Mouse (Mus musculus): ENCODE results near the gene Slc35g1. TPM values are rescaled to one million over a fixed set of nuclear protein-coding genes. Genes with fewer than 3 reads are reported as not detected.

The Slc35g1 gene
- total RNA-seq (2017): 1.1 and 2.1 TPM in 2 replicates

GRCm38 (mm10) chr19:38395701-38396632, at the start of gene Slc35g1:
Slc35g1 (plus strand) TSS chr19:38395980.
- ATAC-seq (ENCODE audit: extremely low read depth, insufficient number of reproducible peaks, low FRiP score, poor library complexity, severe bottlenecking): no peak

GRCm38 (mm10) chr19:38348271-38349012, 47.3 kb upstream of the Slc35g1 start:
- ATAC-seq (ENCODE audit: extremely low read depth, insufficient number of reproducible peaks, low FRiP score, poor library complexity, severe bottlenecking): no peak

DNA sequence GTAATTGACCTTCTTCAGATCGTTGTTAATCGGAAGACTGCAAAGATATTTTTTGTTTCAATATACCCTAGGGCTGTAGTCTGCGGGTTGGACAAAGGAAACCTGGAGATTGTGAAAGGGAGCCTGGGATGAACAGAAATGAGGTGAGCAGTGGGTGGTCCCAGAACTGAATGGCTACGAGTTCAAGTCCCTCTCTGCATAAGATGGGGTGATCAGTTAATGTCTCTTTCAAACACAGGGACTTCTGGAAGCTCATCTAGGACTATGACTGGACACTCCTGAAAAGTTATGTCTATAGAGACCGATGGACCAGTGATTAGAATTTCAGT, 46.8 kb upstream of the Slc35g1 start:
- ATAC-seq (ENCODE audit: extremely low read depth, insufficient number of reproducible peaks, low FRiP score, poor library complexity, severe bottlenecking): no peak

DNA sequence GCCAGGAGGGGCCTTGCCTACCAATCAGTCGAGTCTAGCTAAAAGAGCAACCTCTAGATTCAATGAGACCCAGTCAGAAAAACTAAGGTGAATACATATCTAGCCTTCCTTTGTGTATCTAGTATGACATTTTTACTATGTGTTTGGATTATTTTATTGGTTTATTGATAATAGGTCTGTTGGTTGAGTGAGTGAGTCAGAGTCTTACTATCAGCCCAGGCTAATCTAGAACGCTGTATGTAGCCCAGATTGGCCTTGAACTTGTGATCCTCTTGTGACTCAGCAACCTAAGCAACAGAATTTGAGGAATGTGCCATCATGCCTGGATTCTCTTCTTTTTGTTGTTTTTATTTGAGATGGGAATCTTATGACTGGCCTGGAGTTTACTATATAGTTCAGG, 44.6 kb upstream of the Slc35g1 start:
- no peak for ATAC-seq (ENCODE audit: extremely low read depth, insufficient number of reproducible peaks, low FRiP score, poor library complexity, severe bottlenecking)

- ATAC-seq (ENCODE audit: extremely low read depth, insufficient number of reproducible peaks, low FRiP score, poor library complexity, severe bottlenecking): no peak
Measured at GRCm38 (mm10) chr19:38351728-38352127, 44.1 kb upstream of the Slc35g1 start.

- ATAC-seq (ENCODE audit: extremely low read depth, insufficient number of reproducible peaks, low FRiP score, poor library complexity, severe bottlenecking): no peak
Measured at GRCm38 (mm10) chr19:38352495-38353130, 43.2 kb upstream of the Slc35g1 start.

DNA sequence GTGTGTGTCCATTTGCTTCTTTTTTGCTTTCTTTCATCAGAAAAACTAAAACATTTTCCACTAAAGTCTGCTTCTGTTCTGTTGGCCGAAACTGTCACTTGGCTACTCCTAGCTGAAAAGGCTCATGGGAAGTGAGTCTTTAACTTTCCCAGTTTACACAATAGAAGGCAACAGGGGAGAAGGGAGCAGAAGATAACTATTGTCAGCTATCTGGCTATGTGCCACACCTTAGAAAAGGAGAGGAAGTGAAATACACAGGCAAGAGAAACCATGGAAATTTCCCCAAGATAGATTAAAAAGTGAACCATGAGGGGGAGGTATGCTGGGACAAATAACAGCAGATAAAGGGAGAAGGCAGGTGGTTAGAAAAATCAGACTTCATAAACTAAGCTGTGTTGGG, 41.5 kb upstream of the Slc35g1 start:
- ATAC-seq (ENCODE audit: extremely low read depth, insufficient number of reproducible peaks, low FRiP score, poor library complexity, severe bottlenecking): no peak

DNA sequence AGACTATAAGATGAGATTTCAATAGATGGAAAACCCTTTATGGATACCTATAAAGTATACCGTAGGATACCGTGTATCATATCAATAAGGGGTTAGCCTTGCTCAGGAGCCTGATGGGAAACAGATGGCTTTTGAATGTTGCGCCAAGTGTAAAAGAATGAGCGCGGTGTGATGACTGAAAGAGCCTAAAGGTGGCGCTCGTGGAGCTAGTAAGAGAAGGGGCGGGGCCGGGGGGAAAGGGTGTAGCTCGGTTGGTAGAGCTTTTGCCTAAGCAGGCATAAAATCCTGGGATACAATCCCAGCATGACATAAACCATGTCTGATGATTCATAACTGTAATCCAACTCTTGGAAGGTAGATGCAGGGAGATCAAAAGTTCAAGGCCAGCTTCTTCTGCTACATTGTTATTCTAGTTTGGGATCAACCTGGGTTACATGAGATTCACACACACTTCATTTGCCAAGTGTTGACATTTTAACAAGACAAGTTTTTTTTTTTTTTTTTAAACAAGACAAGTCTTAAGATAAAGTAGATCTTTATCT, 40.9 kb upstream of the Slc35g1 start:
- no peak for ATAC-seq (ENCODE audit: extremely low read depth, insufficient number of reproducible peaks, low FRiP score, poor library complexity, severe bottlenecking)

- no peak for ATAC-seq (ENCODE audit: extremely low read depth, insufficient number of reproducible peaks, low FRiP score, poor library complexity, severe bottlenecking)
Measured at GRCm38 (mm10) chr19:38356211-38356828, 39.5 kb upstream of the Slc35g1 start.

- no peak for ATAC-seq (ENCODE audit: extremely low read depth, insufficient number of reproducible peaks, low FRiP score, poor library complexity, severe bottlenecking)
Measured at GRCm38 (mm10) chr19:38357956-38358623, 37.7 kb upstream of the Slc35g1 start.

GRCm38 (mm10) chr19:38359287-38359686, 36.5 kb upstream of the Slc35g1 start:
- ATAC-seq (ENCODE audit: extremely low read depth, insufficient number of reproducible peaks, low FRiP score, poor library complexity, severe bottlenecking): no peak

- ATAC-seq (ENCODE audit: extremely low read depth, insufficient number of reproducible peaks, low FRiP score, poor library complexity, severe bottlenecking): no peak
Measured at GRCm38 (mm10) chr19:38361850-38362249, 33.9 kb upstream of the Slc35g1 start.

DNA sequence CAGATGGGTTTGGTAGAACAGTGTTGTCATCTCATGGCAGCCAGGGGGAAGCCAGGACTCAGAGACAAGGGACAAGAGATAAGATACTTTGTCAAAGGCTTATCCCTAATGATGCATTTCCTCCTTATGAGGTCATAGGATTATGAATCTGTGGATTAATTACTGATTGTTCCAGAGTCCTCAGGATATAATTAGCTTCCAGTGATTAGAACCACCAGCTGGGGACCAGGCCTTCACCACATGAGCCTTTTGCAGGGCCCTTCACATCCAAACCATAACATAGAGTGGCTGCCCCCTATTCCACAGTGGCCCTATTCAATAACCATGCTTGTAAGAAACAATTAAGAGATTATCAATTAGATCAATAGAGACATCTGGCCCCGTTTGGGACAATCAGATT, 32.4 kb upstream of the Slc35g1 start:
- no peak for ATAC-seq (ENCODE audit: extremely low read depth, insufficient number of reproducible peaks, low FRiP score, poor library complexity, severe bottlenecking)

GRCm38 (mm10) chr19:38363879-38364659, 31.7 kb upstream of the Slc35g1 start:
- ATAC-seq (ENCODE audit: extremely low read depth, insufficient number of reproducible peaks, low FRiP score, poor library complexity, severe bottlenecking): no peak

DNA sequence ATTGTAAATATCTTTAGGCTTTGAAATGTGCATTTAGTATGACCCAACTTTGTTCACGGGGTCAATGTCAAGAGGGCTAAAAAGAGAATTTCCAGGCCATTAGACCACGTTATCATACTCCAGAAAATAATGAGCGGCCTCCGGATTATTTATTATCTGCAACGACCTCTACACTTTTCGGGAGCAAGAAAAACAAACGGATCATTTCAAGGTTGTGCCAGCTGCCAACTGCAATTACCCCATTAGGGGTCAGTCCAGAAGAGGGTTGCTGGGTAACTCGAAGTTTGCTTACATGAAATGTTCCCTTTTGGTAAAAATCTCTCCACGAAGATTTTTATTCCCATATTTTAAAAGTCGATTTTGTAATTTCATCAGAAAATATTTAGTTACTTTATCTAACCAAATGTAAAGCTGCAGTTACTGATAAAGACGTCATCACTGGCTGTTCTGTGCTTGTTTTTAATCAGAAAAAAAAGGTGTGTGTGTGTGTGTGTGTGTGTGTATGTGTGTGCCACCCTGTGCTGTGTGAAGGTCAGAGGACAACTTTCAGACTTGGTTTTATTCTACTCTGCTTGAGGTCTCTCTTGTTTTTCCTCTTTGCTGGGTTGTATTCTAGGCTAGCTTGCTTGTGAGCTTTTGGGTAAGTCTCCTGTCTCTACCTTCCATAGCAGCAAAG, 30.7 kb upstream of the Slc35g1 start:
- no peak for ATAC-seq (ENCODE audit: extremely low read depth, insufficient number of reproducible peaks, low FRiP score, poor library complexity, severe bottlenecking)

DNA sequence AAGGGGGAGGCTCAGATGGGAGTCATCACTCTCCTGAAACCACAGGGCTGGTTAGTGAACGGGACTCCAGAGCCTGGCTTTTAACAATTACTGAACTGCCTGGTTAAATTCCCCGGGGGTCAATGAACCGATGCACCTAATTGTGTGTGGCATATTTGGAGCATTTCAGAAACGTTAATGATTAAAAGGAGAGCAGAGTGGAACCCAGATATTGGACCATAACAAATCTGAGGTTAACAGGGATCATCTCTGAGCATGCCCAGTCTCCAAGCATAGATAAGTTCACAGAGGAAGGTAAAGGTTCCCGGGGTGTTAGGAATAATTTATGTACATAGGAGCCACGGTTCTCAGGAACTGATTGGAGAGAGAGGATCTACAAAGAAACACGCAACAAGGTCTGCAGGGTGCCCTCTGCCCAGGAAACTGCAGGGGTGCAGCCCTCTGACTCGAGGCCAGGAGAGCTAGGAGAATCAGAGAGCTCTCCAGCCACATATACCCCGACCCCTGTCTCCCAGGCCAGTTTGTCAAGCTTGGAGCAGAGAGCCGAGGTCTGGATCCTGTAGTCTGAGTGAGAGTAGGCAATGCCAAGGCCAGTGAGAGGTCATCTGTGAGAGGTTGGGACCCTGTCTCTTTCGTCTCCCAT, 23.2 kb upstream of the Slc35g1 start:
- ATAC-seq (ENCODE audit: extremely low read depth, insufficient number of reproducible peaks, low FRiP score, poor library complexity, severe bottlenecking): no peak

GRCm38 (mm10) chr19:38373371-38373770, 22.4 kb upstream of the Slc35g1 start:
- no peak for ATAC-seq (ENCODE audit: extremely low read depth, insufficient number of reproducible peaks, low FRiP score, poor library complexity, severe bottlenecking)

All from neutrophil, adult 5-6 weeks (primary cell).